Mouse (Mus musculus) left cerebral cortex, postnatal 25 days (tissue): Measurements from ENCODE around the gene Tmem163. TPM values are rescaled to one million over a fixed set of nuclear protein-coding genes. Genes with fewer than 3 reads are reported as not detected.

Experiments
- DNase-seq, 2 experiments: peaks; one replicate each; pipeline ENCODE4 v3.0.0; 2022; ENCODE audit warnings: low spot score in 2 of 2, mixed read lengths in 1 of 2
- intact Hi-C: fragments of 180-260 bp; cut with DNase I; formaldehyde crosslinking; loops from one replicate; pipeline ENCODE4 v1.15.1; 2025
- total RNA-seq, 2 experiments: library from RNA; stranded (reverse); gene quantifications; 2 replicates each; pipeline ENCODE4 v1.2.3; 2021

Gene Tmem163
- 10 to 100 TPM; 25.7 to 25.9 TPM for total RNA-seq

GRCm38 (mm10) chr1:127679498-127680133, at the start of gene Tmem163:
TSS of gene Tmem163 (minus strand) at chr1:127679548.
- DNase-seq = no peak
- intact Hi-C loops = loop anchor here (1.0 kb wide), 1 partner anchor 179 kb away; no protein-coding TSS in a partner anchor

GRCm38 (mm10) chr1:127729096-127729495, 49.7 kb upstream of the Tmem163 start, which contains the start of gene Acmsd:
TSS of gene Acmsd (plus strand) at chr1:127729413.
- no peak for DNase-seq
- intact Hi-C loops = no loop called here

- no peak for DNase-seq
- intact Hi-C loops = no loop called here
Measured at GRCm38 (mm10) chr1:127723596-127723995, 44.2 kb upstream of the Tmem163 start.

GRCm38 (mm10) chr1:127718290-127718689, 38.9 kb upstream of the Tmem163 start:
- DNase-seq = no peak
- intact Hi-C loops = no loop called here

- peak; percentile 41 to 74 for DNase-seq
Measured at GRCm38 (mm10) chr1:127716441-127716840, 37.1 kb upstream of the Tmem163 start.

GRCm38 (mm10) chr1:127706269-127706668, 26.9 kb upstream of the Tmem163 start:
- DNase-seq = peak; percentile 15
- intact Hi-C loops = no loop called here

More at GRCm38 (mm10) chr1:127716441-127716840, 37.1 kb upstream of the Tmem163 start:
- intact Hi-C loops = no loop called here

GRCm38 (mm10) chr1:127702187-127702586, 22.8 kb upstream of the Tmem163 start:
- DNase-seq = no peak
- intact Hi-C loops = no loop called here

GRCm38 (mm10) chr1:127696533-127696932, 17.2 kb upstream of the Tmem163 start:
- intact Hi-C loops = loop anchor here (5.0 kb wide), 1 partner anchor 71 kb away; no protein-coding TSS in a partner anchor
- peak in 1 of 2 experiments; percentile 39 for DNase-seq

- intact Hi-C loops = no loop called here
Measured at GRCm38 (mm10) chr1:127677661-127678580, 1.4 kb downstream of the Tmem163 start.

GRCm38 (mm10) chr1:127677131-127677631, 2.2 kb downstream of the Tmem163 start:
- no peak for DNase-seq
- intact Hi-C loops = no loop called here

More at GRCm38 (mm10) chr1:127677661-127678580, 1.4 kb downstream of the Tmem163 start:
- no peak for DNase-seq

GRCm38 (mm10) chr1:127676516-127677099, 2.7 kb downstream of the Tmem163 start:
- intact Hi-C loops = no loop called here
- DNase-seq = no peak

- intact Hi-C loops = no loop called here
- DNase-seq = peak; percentile 40 to 54
Measured at GRCm38 (mm10) chr1:127676116-127676515, 3.2 kb downstream of the Tmem163 start.

- DNase-seq = no peak
- intact Hi-C loops = no loop called here
Measured at GRCm38 (mm10) chr1:127675253-127675652, 4.1 kb downstream of the Tmem163 start.

- no peak for DNase-seq
- intact Hi-C loops = no loop called here
Measured at GRCm38 (mm10) chr1:127673221-127674050, 5.9 kb downstream of the Tmem163 start.

- DNase-seq = peak in 1 of 2 experiments; percentile 62
- intact Hi-C loops = no loop called here
Measured at GRCm38 (mm10) chr1:127668161-127668560, 11.2 kb downstream of the Tmem163 start.

- no peak for DNase-seq
- intact Hi-C loops = no loop called here
Measured at GRCm38 (mm10) chr1:127667110-127667860, 12.1 kb downstream of the Tmem163 start.

- intact Hi-C loops = no loop called here
- no peak for DNase-seq
Measured at GRCm38 (mm10) chr1:127666221-127666620, 13.1 kb downstream of the Tmem163 start.

GRCm38 (mm10) chr1:127662385-127663068, 16.8 kb downstream of the Tmem163 start:
- no peak for DNase-seq
- intact Hi-C loops = no loop called here
